Mouse (Mus musculus): ENCODE results near the gene Tuba1c. TPM values are rescaled to one million over a fixed set of nuclear protein-coding genes. Genes with fewer than 3 reads are reported as not detected.
A peak's percentile ranks its signal among the peaks of the same experiment; 100 is the strongest.
"Not testable (repeated sequence)": the region's sequence is repeated elsewhere in the genome, so short reads cannot be mapped to it uniquely, and the experiment has no call there.

Tuba1c gene
- total and polyA plus RNA-seq, 2 experiments from 2014 or later, result 97.1 to 309 TPM

DNA sequence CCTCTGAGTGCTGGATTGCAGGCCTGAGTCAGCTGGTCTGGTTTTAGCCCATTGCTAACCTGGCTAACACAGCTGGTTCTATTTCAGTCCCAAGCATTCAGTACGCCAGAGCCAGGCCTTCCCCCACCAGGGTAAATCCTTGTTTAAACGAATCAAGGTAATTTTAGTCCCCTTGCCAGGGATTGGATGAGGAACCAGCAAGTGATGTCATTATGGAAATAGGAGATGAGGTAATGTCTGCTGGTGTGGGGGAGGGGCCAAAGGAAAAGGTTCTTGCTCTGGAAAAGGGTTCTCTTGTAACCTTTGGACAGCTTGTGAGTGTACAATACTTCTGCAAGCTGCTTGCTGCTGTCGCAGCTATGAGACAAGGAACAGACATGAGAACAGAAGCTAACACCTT lies 15.2 kb downstream of the Tuba1c start:
- no peak for TF ChIP-seq EP300 (IDR thresholded peaks at IDR 0.05; ENCODE audit: low read depth)
- TF ChIP-seq CTCF (IDR thresholded peaks at IDR 0.05; ENCODE audit: low read depth), result no peak
- Histone ChIP-seq H3K4me2 (ENCODE audit: low read depth, low read length) (no peak overlapping the region), H3K27me3 (ENCODE audit: control insufficient read depth, insufficient read depth, low read length) (0 out of 2 replicates have a peak, but pooled peaks cover 5% of the 10 kb centered on the region), H3K27ac (ENCODE audit: low read depth) (no peak overlapping the region), H3K9ac (replicated peaks; ENCODE audit: low read depth, low read length) (no peak overlapping the region), H3K36me3 (replicated peaks; ENCODE audit: control insufficient read depth, insufficient read depth, low read length) (no peaks in the 10 kb centered on the region), H3K4me1 (ENCODE audit: control insufficient read depth, insufficient read depth) (no peaks in the 10 kb centered on the region), H3K9me3 (replicated peaks; ENCODE audit: control insufficient read depth, low read length) (no peaks in the 10 kb centered on the region), H3K4me3 (ENCODE audit: low read depth, low read length) (no peak overlapping the region)
- DNase-seq (ENCODE audit: low spot score) (peak; percentile 28), ATAC-seq (ENCODE audit: insufficient read depth, low read depth) (peak; percentile 40; the same call in 1 of the 2 replicates)
- WGBS, result 26% methylated on average over 3 of the region's 3 CpGs

GRCm38 (mm10) chr15:99045734-99046133 lies 16.0 kb downstream of the Tuba1c start:
- not testable (repeated sequence) for H3K4me1 ChIP-seq (ENCODE audit: control insufficient read depth, insufficient read depth); ATAC-seq (ENCODE audit: insufficient read depth, low read depth); H3K36me3 ChIP-seq (replicated peaks; ENCODE audit: control insufficient read depth, insufficient read depth, low read length); H3K27me3 ChIP-seq (ENCODE audit: control insufficient read depth, insufficient read depth, low read length); H3K9me3 ChIP-seq (replicated peaks; ENCODE audit: control insufficient read depth, low read length); H3K4me3 ChIP-seq (ENCODE audit: low read depth, low read length); DNase-seq (ENCODE audit: low spot score); H3K9ac ChIP-seq (replicated peaks; ENCODE audit: low read depth, low read length); H3K4me2 ChIP-seq (ENCODE audit: low read depth, low read length); H3K27ac ChIP-seq (ENCODE audit: low read depth)
- WGBS, result 76% methylated on average over 6 of the region's 6 CpGs

DNA sequence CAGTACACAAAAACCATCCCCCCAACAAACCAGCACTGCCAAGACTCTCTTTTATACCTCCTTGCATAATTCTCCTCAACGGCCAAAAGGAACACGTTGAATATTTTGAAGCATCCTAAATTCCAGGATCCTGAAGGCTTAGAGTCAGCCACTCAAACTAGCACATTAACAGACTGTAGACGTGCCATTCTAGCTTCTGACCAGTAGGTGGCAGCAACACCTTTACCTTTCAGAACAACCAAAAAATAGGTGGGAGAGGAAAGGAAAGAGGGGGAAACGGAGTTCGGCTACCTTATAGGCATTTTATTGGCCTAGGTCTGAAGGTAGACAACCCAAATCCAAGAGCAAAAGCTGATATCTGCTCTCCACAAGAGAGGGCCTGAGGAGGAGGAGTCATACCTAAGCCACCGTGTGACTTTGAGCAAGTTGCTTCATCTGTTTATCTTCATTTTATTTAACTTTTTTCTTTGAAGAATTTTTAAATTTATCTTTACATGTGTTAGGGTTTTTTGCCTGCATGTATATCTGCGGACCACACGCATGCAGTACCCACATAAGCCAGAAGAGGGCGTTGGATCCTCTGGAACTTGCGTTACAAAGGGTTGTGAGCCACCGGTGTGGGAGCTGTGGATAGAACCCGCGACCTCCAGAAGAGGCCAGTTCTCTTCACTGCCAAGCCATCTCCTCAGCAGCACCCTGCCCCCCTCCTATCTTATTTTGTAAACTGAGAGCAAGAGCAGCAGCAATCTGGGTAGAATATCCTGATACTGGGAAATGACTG lies 20.0 kb downstream of the Tuba1c start:
- peak; percentile 92 for TF ChIP-seq CTCF (IDR thresholded peaks at IDR 0.05; ENCODE audit: low read depth)
- TF ChIP-seq EP300 (IDR thresholded peaks at IDR 0.05; ENCODE audit: low read depth), result no peak
- WGBS, result 33% methylated on average over 13 of the region's 13 CpGs
- no peak overlapping the region for H3K4me3 ChIP-seq (ENCODE audit: low read depth, low read length)
- H3K9ac ChIP-seq (replicated peaks; ENCODE audit: low read depth, low read length), result no peak overlapping the region
- H3K27me3 ChIP-seq (ENCODE audit: control insufficient read depth, insufficient read depth, low read length), result peaks cover 32% of the 10 kb centered on the region
- H3K9me3 ChIP-seq (replicated peaks; ENCODE audit: control insufficient read depth, low read length), result no peaks in the 10 kb centered on the region
- no peaks in the 10 kb centered on the region for H3K36me3 ChIP-seq (replicated peaks; ENCODE audit: control insufficient read depth, insufficient read depth, low read length)
- ATAC-seq (ENCODE audit: insufficient read depth, low read depth) (no peak), DNase-seq (ENCODE audit: low spot score) (peak; percentile 76)
- H3K27ac ChIP-seq (ENCODE audit: low read depth), result no peak overlapping the region
- no peaks in the 10 kb centered on the region for H3K4me1 ChIP-seq (ENCODE audit: control insufficient read depth, insufficient read depth)
- H3K4me2 ChIP-seq (ENCODE audit: low read depth, low read length), result no peak overlapping the region

GRCm38 (mm10) chr15:99053373-99053772 lies 23.7 kb downstream of the Tuba1c start:
- TF ChIP-seq CTCF (IDR thresholded peaks at IDR 0.05; ENCODE audit: low read depth), result no peak
- TF ChIP-seq EP300 (IDR thresholded peaks at IDR 0.05; ENCODE audit: low read depth), result no peak
- H3K36me3 ChIP-seq (replicated peaks; ENCODE audit: control insufficient read depth, insufficient read depth, low read length), result no peaks in the 10 kb centered on the region
- H3K4me3 ChIP-seq (ENCODE audit: low read depth, low read length), result no peak overlapping the region
- DNase-seq (ENCODE audit: low spot score), result no peak
- peaks cover 64% of the 10 kb centered on the region for H3K27me3 ChIP-seq (ENCODE audit: control insufficient read depth, insufficient read depth, low read length)
- H3K27ac ChIP-seq (ENCODE audit: low read depth), result no peak overlapping the region
- H3K4me1 ChIP-seq (ENCODE audit: control insufficient read depth, insufficient read depth), result peaks cover 4% of the 10 kb centered on the region; the same call in 1 of the 2 replicates
- WGBS, result 20% methylated on average over 9 of the region's 9 CpGs
- H3K9me3 ChIP-seq (replicated peaks; ENCODE audit: control insufficient read depth, low read length), result no peaks in the 10 kb centered on the region
- H3K9ac ChIP-seq (replicated peaks; ENCODE audit: low read depth, low read length), result no peak overlapping the region
- no peak overlapping the region for H3K4me2 ChIP-seq (ENCODE audit: low read depth, low read length)
- no peak; the same call in 1 of the 2 replicates for ATAC-seq (ENCODE audit: insufficient read depth, low read depth)

GRCm38 (mm10) chr15:99055040-99055439 lies 25.3 kb downstream of the Tuba1c start, which contains the start of gene Prph:
Prph (plus strand) TSS chr15:99055174.
- no peak for DNase-seq (ENCODE audit: low spot score)
- Histone ChIP-seq H3K9ac (replicated peaks; ENCODE audit: low read depth, low read length) (no peak within 1 kb of the TSS), H3K36me3 (replicated peaks; ENCODE audit: control insufficient read depth, insufficient read depth, low read length) (no peaks in the 10 kb centered on the region), H3K4me2 (ENCODE audit: low read depth, low read length) (peak within 1 kb of the TSS; percentile 57), H3K4me1 (ENCODE audit: control insufficient read depth, insufficient read depth) (peaks cover 4% of the 10 kb centered on the region; the same call in 1 of the 2 replicates), H3K4me3 (ENCODE audit: low read depth, low read length) (peak within 1 kb of the TSS; percentile 40), H3K27ac (ENCODE audit: low read depth) (no peak within 1 kb of the TSS), H3K27me3 (ENCODE audit: control insufficient read depth, insufficient read depth, low read length) (peaks cover 81% of the 10 kb centered on the region), H3K9me3 (replicated peaks; ENCODE audit: control insufficient read depth, low read length) (no peaks in the 10 kb centered on the region)
- WGBS, result 4% methylated on average over 30 of the region's 30 CpGs
- ATAC-seq (ENCODE audit: insufficient read depth, low read depth), result no peak
- no peak for TF ChIP-seq CTCF (IDR thresholded peaks at IDR 0.05; ENCODE audit: low read depth)
- no peak for TF ChIP-seq EP300 (IDR thresholded peaks at IDR 0.05; ENCODE audit: low read depth)

Data from heart, postnatal 0 days (tissue).